Mouse (Mus musculus) retina, postnatal 1 day (tissue): Measurements from ENCODE around the gene Sel1l.

Experiments
- DNase-seq: peaks from one replicate; pipeline ENCODE4 v3.0.0-alpha.2; 2012

The Sel1l gene

DNA sequence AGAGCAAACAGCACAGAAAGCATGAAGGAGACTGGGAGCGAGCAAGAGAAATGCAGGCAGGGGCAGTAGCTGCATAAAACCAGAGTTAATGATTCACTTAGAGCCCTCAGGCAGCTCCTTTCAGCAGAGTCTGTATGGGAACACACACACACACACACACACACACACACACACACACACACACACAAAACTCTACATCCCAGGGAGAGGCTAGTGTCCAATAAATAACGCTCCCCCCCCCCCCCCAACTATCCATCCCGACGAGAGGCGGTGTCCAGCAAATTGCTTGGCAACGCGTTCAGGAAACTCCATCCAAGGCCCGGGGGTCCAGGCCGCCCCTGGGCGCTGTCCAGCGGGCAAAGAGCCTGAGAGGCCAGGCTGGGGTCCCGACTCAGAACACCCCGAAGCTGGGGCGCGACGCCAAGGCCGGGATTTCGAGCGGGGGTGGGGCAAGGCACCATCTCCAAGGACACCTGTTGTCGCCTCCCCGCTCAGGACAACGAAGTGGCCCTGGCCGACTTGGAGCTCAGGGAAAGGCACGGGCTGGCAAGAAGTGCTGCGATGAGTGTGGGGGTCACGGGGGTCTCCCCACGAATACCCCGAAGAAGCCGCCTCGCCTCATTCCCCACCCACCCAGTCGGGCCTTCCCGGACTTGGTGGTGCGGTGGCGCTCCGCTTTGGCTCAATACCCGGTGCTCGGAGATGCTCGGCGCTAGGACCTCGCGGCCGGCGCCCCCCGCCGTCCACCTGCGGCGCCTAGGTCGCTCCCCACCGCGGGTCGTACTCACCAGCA is 70.5 kb downstream of the Sel1l start:
- DNase-seq: peak; percentile 67

DNA sequence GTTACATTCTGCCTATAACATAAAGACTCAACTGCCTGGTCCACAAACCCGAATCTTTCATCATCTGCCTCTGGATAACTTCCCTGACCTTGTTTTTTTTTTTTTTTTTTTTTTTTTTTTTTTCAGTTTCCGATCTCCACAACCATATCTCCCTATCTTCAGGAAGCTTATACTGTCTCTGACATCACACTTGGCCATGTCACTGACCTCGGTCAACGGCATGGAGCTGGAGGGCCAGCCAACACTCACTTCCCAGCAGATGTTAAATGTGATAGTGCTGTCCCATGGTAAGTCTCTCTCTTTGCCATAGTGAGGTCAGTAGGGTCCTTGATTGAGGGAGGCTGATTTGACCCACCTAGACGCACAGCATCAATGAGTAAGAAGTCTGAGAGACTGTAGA is 72.6 kb downstream of the Sel1l start:
- DNase-seq: no peak

DNA sequence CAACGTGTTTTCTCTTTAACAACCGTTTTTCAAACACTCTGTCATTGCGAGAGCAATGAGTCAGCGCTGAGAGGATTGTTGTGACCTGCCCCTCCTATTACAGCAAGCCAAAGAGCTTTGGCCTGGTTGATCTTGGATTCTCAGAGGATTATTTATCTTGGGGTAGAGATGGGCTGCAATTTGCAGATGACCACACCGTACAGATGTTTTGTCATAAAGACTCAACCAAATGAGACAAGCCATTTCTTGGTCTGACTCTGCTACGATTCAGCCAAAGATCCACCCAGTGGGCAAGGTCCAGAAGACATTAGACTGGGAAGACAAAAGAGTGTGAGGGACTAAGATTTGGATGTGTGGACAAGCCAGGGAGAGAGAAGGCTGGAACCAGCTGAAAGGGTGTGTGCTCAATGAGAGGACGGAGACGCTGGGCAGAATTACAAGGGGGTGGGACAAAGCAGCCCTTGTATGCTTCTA is 74.1 kb downstream of the Sel1l start:
- DNase-seq: peak; percentile 39

DNA sequence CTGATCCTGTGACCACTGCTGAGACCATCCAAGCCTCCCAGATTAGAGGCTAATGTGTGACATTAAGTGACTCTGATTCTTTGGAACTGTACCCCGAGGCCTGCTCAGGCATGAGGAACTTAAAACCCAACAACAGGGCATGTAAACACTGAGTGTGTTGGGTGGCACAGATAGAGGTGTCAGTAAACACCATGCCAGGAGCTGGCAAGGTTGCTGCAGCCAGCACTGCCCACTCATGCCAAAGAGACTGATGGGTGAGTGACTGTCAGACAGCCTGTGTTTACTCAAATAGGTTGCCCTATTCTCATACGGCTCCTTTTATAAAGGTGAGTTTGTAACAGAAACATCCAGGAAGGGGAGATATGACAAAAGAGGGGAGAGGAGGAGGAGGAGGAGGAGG is 80.1 kb downstream of the Sel1l start:
- no peak for DNase-seq

DNA sequence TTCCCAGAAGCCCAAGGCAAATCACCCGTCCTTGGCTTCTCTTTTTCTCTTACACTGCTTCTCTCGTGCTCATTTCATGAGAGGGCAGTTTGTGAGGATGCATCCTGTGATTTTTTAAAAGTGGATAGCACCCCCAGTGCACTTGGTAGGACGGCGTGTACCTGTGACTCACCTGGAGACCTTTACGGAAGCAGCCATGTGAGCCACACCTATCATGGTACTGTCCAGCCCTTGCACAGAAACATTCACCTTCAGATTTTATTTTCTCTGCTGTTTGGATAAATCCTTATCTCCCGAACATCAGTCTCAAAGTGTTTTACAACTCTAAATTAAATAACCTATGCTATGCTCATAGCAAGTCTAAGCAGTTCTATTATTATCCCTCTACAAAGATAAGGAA is 80.8 kb downstream of the Sel1l start:
- DNase-seq: no peak

DNA sequence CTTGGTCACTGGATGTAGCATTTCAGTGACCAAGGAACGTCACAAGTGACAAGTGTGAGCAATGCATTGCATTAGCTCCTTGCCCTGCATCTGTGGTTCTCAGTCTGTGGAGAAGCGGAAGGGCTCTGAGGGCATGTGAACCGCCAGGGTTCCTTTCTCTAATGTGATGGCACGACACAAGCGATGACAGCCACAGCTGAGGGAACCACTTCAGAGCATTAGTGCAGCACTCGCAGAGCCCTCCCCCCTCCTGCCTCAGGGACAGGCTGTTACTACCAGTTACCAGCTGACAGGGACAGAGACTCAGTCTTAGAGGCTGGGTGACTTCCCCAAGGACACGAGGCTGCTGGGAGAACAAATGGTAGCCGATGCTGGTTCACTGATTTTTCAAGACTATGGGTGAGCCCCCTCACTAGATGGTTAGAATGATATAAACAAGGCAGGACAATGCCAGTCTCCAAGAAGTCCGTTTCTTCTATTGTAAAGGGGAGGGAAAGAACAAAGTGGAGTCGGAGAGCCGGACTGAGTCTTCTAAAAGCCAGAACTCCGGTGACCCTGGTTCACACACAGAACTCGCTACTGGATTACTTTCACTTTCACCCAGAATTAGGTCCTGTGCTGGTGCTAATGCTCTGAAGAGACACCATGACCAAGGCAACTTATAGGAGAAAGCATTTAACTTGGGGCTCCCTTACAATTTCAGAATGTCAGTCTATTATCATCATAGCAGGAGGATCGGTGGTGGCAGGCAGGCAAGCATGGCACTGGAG is 82.4 kb downstream of the Sel1l start:
- DNase-seq: peak; percentile 84

DNA sequence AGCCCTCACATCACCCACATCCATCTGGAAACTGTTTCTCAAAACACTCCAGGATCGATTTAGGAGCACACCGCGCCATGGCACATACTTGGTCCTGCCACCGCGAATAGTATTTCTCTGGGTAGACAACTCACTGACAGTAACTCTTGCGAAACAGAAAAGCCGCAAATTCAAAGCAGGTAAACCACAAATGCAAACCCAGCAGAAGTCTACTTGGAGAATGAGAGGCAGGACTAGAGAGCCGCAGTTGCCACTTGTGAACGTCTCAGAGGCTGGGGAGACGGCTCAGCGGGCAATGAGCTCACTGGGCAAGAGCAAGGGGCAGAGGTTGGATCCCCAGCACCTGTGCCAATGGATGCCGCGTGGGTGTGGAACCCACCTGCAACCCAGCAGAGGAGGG is 83.5 kb downstream of the Sel1l start:
- DNase-seq: no peak

DNA sequence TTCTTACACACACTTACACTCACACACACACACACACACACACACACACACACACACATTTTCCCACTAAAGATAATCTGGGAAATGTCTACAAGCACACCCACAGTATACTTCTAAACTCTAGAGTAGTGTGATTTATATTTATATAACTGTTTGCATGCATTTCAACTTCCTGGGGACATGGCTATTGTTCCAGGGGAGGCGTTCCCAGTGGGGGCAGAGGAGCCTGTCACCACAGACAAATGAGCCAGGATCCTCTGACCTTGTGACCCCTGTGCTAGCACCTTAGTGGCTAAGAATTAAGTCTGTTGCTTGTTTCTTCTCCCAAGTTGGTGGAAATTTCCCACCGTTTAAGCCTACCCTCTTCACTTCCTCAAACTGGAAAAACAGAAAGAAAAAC is 83.9 kb downstream of the Sel1l start:
- no peak for DNase-seq

DNA sequence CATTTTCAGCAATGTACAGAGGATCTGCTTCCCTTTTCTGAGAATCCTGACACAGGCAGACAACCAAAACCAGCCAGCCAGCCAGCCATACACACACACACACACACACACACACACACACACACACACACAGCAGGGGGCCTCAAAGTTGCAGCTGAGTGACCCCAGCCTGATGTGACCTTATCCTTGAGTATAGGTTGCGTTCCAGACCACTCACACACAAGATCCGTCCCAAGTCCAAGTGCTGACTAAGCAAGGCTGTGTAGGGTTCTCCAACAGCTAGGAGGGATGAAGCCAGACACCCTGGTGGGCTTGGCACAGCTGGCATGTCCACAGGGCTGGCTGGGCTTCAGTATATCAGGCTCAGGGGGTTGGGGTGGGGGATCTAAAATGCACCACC is 84.5 kb downstream of the Sel1l start:
- peak; percentile 38 for DNase-seq

DNA sequence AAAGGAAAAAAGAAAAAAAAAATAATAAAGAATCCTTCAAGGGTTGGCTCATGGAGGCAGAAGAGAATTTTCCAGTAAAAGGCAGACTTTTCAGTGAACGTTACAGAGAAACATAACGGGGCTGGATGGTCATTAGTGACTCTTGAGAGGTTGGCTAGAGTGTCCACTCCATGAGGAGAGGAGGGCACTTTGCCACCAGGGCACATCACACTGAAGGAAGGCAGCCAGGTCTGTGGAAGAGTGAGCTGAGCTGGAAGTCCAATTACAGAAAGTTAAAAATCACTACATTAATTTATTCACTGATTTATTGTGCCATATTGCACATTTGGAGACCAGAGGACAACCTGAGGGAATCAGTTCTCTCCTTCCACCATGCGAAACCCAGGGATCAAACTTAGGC is 89.1 kb downstream of the Sel1l start:
- no peak for DNase-seq

DNA sequence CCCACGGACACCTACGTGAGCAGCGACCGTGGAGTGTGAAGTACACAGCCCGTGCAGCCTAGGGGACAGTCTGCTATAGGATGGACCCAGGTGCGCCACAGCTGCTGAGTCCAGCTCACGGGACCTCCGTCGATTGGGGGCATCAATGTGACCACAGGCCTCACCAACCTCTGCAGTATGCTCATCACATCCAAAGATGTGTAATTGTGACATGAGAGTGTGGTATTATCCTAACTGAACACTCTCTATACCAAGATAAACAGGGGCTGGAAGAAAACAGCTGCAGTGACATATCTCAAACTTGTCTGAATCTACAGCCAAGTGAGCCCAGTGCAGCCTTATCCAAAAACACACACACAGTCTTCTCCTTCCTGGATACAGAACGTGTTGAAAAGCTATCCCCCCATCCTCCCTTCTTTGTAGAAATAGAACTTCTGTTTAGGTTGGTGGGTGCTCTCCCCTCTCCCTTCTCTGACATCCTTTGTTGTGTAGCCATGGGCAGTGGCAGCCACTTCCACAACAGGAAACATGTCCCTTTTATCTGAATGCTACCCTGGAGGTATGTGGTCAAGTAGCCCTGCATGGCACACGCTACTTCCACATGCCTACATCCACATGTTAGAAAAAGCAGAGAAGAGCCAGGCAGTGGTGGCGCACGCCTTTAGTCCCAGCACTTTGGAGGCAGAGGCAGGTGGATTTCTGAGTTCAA is 90.9 kb downstream of the Sel1l start:
- DNase-seq: no peak

DNA sequence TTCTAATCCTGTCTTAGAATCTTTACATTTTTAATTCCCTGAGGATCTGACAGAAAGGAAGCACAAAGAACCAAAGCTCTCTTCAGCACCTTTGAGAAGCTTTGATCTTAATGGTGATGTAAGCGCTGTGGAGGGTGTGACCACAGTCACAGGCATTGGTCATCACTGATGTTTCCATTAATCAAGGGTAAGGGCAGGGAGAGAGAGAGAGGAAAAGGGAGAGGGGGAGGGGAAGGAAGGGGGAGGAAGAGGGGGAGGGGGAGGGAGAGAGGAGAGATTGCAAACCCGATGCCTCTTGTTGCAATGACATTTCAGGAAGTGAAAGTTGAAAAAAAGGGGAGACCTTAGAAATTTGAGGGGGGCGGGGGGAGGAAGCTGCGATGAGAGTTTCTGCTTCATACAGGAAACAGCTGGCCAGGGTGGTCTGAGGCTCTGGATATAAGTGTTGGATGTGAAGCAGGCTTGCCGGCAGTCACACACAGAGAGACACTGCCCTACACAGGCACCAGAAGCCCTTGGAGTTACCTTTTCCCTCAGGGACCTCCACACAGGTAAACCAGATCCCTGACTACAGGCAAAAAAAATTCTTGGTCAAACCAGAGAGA is 92.3 kb downstream of the Sel1l start:
- no peak for DNase-seq
